Mouse (Mus musculus) CH12.LX (cell line): ENCODE results near the gene Tead2. TPM values are rescaled to one million over a fixed set of nuclear protein-coding genes. Genes with fewer than 3 reads are reported as not detected.

Experiments
- DNase-seq: peaks from one replicate; pipeline ENCODE4 v3.0.0-alpha.2; 2013; ENCODE audit errors: extremely low read depth
- H3K27ac ChIP-seq: 2 replicates; pipeline ENCODE4 v1.5.1; 2012; ENCODE audit warnings: low read depth, mild to moderate bottlenecking, control low read depth, moderate library complexity; ENCODE audit not compliant: insufficient read depth
- H3K27me3 ChIP-seq: replicated peaks from 2 replicates; pipeline ENCODE3; 2012; ENCODE audit warnings: inconsistent platforms
- H3K36me3 ChIP-seq, 2 experiments: replicated peaks in 1 of 2; 2 replicates each; pipeline versions ENCODE3 to v1.6.1; 2012; ENCODE audit warnings: inconsistent platforms in 1 of 2, low read length in 1 of 2, mild to moderate bottlenecking in 1 of 2, mixed read lengths in 1 of 2, moderate library complexity in 1 of 2; ENCODE audit not compliant: control insufficient read depth in 1 of 2, insufficient read depth in 1 of 2
- H3K4me1 ChIP-seq, 2 experiments: 2 replicates each; pipeline ENCODE4 v1.6.1; 2012; ENCODE audit warnings: inconsistent platforms in 1 of 2, moderate library complexity in 1 of 2; ENCODE audit not compliant: insufficient read depth in 2 of 2, control insufficient read depth in 1 of 2
- H3K4me2 ChIP-seq: 2 replicates; pipeline ENCODE4 v1.6.1; 2012; ENCODE audit warnings: low read depth, mild to moderate bottlenecking, control low read depth; ENCODE audit not compliant: poor library complexity, insufficient read depth, severe bottlenecking
- H3K4me3 ChIP-seq, 3 experiments: fragments of 150-350 bp in 1 of 3; sonication (generic) in 1 of 3; replicated peaks in 1 of 3; 2 replicates each; pipeline versions ENCODE3 to v1.5.1; 2011 to 2012; ENCODE audit warnings: low read depth in 2 of 3, low read length in 2 of 3, mild to moderate bottlenecking in 2 of 3, moderate library complexity in 2 of 3, control low read depth in 1 of 3, improper control_type of control experiment in 1 of 3, inconsistent platforms in 1 of 3, mixed read lengths in 1 of 3; ENCODE audit not compliant: poor library complexity in 1 of 3
- H3K79me2 ChIP-seq: replicated peaks from 2 replicates; pipeline ENCODE4 v1.6.1; 2012; ENCODE audit warnings: mild to moderate bottlenecking, moderate library complexity; ENCODE audit not compliant: control insufficient read depth, poor library complexity, insufficient read depth, severe bottlenecking; ENCODE audit errors: extremely low read depth
- H3K9ac ChIP-seq: 2 replicates; pipeline ENCODE4 v1.6.1; 2012; ENCODE audit warnings: low read depth, mild to moderate bottlenecking, control low read depth, moderate library complexity; ENCODE audit not compliant: insufficient read depth
- H3K9me3 ChIP-seq: replicated peaks from 2 replicates; pipeline ENCODE3; 2012; ENCODE audit warnings: low read length, inconsistent platforms, mixed read lengths
- BHLHE40 ChIP-seq: IDR thresholded peaks from 2 replicates; pipeline ENCODE4 v1.6.1; 2011; ENCODE audit warnings: mild to moderate bottlenecking, low read depth, low read length, improper control_type of control experiment
- CHD1 ChIP-seq: IDR thresholded peaks from 2 replicates; pipeline ENCODE4 v1.6.1; 2012; ENCODE audit warnings: low read depth, low read length, improper control_type of control experiment, inconsistent platforms
- CHD2 ChIP-seq: IDR thresholded peaks from 2 replicates; pipeline ENCODE4 v1.6.1; 2011; ENCODE audit warnings: low read length, improper control_type of control experiment
- CTCF ChIP-seq, 2 experiments: IDR thresholded peaks in 1 of 2; conservative IDR thresholded peaks in 1 of 2; 2 replicates each; pipeline ENCODE4 v1.5.1; 2011 to 2012; ENCODE audit warnings: low read depth in 2 of 2, low read length in 2 of 2, improper control_type of control experiment in 1 of 2, inconsistent platforms in 1 of 2, mild to moderate bottlenecking in 1 of 2, moderate library complexity in 1 of 2
- E2F4 ChIP-seq: IDR thresholded peaks from 2 replicates; pipeline ENCODE4 v1.6.1; 2011; ENCODE audit warnings: low read depth, low read length, improper control_type of control experiment; ENCODE audit not compliant: insufficient replicate concordance
- ELF1 ChIP-seq: IDR thresholded peaks from 2 replicates; pipeline ENCODE4 v1.6.1; 2014; ENCODE audit warnings: low read depth, mild to moderate bottlenecking, inconsistent platforms, low read length, improper control_type of control experiment
- EP300 ChIP-seq: IDR thresholded peaks from 2 replicates; pipeline ENCODE4 v1.6.1; 2011; ENCODE audit warnings: low read length, improper control_type of control experiment
- ETS1 ChIP-seq: conservative IDR thresholded peaks from 2 replicates; pipeline ENCODE4 v1.6.1; 2012; ENCODE audit warnings: low read depth, mild to moderate bottlenecking, inconsistent platforms, low read length, improper control_type of control experiment, moderate library complexity
- HCFC1 ChIP-seq: IDR thresholded peaks from 2 replicates; pipeline ENCODE4 v1.6.1; 2012; ENCODE audit warnings: low read depth, mild to moderate bottlenecking, inconsistent platforms, low read length, improper control_type of control experiment
- IRF4 ChIP-seq: IDR thresholded peaks from 2 replicates; pipeline ENCODE4 v1.6.1; 2014; ENCODE audit warnings: low read depth, mild to moderate bottlenecking, inconsistent platforms, low read length, improper control_type of control experiment
- JUN ChIP-seq: IDR thresholded peaks from 2 replicates; pipeline ENCODE4 v1.6.1; 2011; ENCODE audit warnings: low read depth, mild to moderate bottlenecking, low read length, improper control_type of control experiment, moderate library complexity; ENCODE audit not compliant: insufficient read depth
- JUND ChIP-seq: conservative IDR thresholded peaks from 2 replicates; pipeline ENCODE4 v1.6.1; 2011; ENCODE audit warnings: low read depth, low read length, improper control_type of control experiment
- KAT2A ChIP-seq: IDR thresholded peaks from 2 replicates; pipeline ENCODE4 v1.6.1; 2012; ENCODE audit warnings: low read length, improper control_type of control experiment, inconsistent platforms; ENCODE audit not compliant: insufficient replicate concordance
- MAFK ChIP-seq: IDR thresholded peaks from 2 replicates; pipeline ENCODE4 v1.6.1; 2011; ENCODE audit warnings: low read length, improper control_type of control experiment; ENCODE audit not compliant: insufficient replicate concordance
- MAX ChIP-seq: IDR thresholded peaks from 2 replicates; pipeline ENCODE4 v1.6.1; 2011; ENCODE audit warnings: low read length, improper control_type of control experiment
- MAZ ChIP-seq: IDR thresholded peaks from 2 replicates; pipeline ENCODE4 v1.6.1; 2012; ENCODE audit warnings: low read depth, mild to moderate bottlenecking, inconsistent platforms, low read length, improper control_type of control experiment, moderate library complexity
- MEF2A ChIP-seq: IDR thresholded peaks from 2 replicates; pipeline ENCODE4 v1.6.1; 2014; ENCODE audit warnings: low read depth, mild to moderate bottlenecking, inconsistent platforms, low read length, improper control_type of control experiment, borderline replicate concordance
- NELFE ChIP-seq: IDR thresholded peaks from 2 replicates; pipeline ENCODE4 v1.6.1; 2011; ENCODE audit warnings: low read depth, low read length, improper control_type of control experiment
- NRF1 ChIP-seq: IDR thresholded peaks from 2 replicates; pipeline ENCODE4 v1.6.1; 2014; ENCODE audit warnings: low read depth, mild to moderate bottlenecking, inconsistent platforms, low read length, improper control_type of control experiment, moderate library complexity
- PAX5 ChIP-seq: IDR thresholded peaks from 2 replicates; pipeline ENCODE4 v1.6.1; 2012; ENCODE audit warnings: low read length, inconsistent platforms, mixed read lengths
- POLR2AphosphoS2 ChIP-seq: IDR thresholded peaks from 2 replicates; pipeline ENCODE4 v1.6.1; 2011; ENCODE audit warnings: low read depth, low read length, improper control_type of control experiment
- RCOR1 ChIP-seq: conservative IDR thresholded peaks from 2 replicates; pipeline ENCODE4 v1.6.1; 2012; ENCODE audit warnings: low read depth, mild to moderate bottlenecking, inconsistent platforms, low read length, improper control_type of control experiment
- SMC3 ChIP-seq: IDR thresholded peaks from 2 replicates; pipeline ENCODE4 v1.6.1; 2011; ENCODE audit warnings: low read depth, low read length, improper control_type of control experiment
- TBP ChIP-seq: conservative IDR thresholded peaks from 2 replicates; pipeline ENCODE4 v1.6.1; 2011; ENCODE audit warnings: low read depth, low read length, improper control_type of control experiment
- UBTF ChIP-seq: IDR thresholded peaks from 2 replicates; pipeline ENCODE4 v1.6.1; 2012; ENCODE audit warnings: low read depth, mild to moderate bottlenecking, inconsistent platforms, low read length, improper control_type of control experiment, moderate library complexity
- USF1 ChIP-seq: IDR thresholded peaks from 2 replicates; pipeline ENCODE4 v1.6.1; 2014; ENCODE audit warnings: low read depth, mild to moderate bottlenecking, inconsistent platforms, low read length, improper control_type of control experiment
- USF2 ChIP-seq: conservative IDR thresholded peaks from 2 replicates; pipeline ENCODE4 v1.6.1; 2011; ENCODE audit warnings: low read depth, low read length, improper control_type of control experiment
- ZMIZ1 ChIP-seq: IDR thresholded peaks from 2 replicates; pipeline ENCODE4 v1.6.1; 2012; ENCODE audit warnings: low read depth, mild to moderate bottlenecking, inconsistent platforms, low read length, improper control_type of control experiment
- dilution Hi-C: fragments of 300-500 bp; cut with MboI; formaldehyde crosslinking; loops from 2 replicates; pipeline ENCODE4 v1.14.3; 2020; ENCODE audit warnings: low sequenced_read_pairs; ENCODE audit not compliant: extremely low pct_unique_long_range_greater_than_20kb, extremely low pct_ligation_motif_present
- in situ Hi-C: fragments of 300-500 bp; cut with MboI; formaldehyde crosslinking; loops from 3 replicates; pipeline ENCODE4 v1.14.3; 2019; ENCODE audit warnings: low sequenced_read_pairs, low pct_ligation_motif_present, low pct_unique_long_range_greater_than_20kb, mixed read lengths
- polyA plus RNA-seq: library from polyadenylated mRNA; unstranded; fragments of >175 nt; gene quantifications from 2 replicates; pipeline ENCODE4 v1.2.1, GENCODE M21; 2012; ENCODE audit warnings: low read depth; ENCODE audit not compliant: insufficient read length
- total RNA-seq, 2 experiments: library from RNA; depleted of rRNA; stranded (reverse); fragments of 300-350 nt in 1 of 2; fragments of >200 nt in 1 of 2; gene quantifications; 2 replicates each; pipeline ENCODE4 v1.2.3; 2012 to 2014

Tead2 gene
- total and polyA plus RNA-seq, 3 experiments = 0.31 to 2.5 (median 0.38) TPM

DNA sequence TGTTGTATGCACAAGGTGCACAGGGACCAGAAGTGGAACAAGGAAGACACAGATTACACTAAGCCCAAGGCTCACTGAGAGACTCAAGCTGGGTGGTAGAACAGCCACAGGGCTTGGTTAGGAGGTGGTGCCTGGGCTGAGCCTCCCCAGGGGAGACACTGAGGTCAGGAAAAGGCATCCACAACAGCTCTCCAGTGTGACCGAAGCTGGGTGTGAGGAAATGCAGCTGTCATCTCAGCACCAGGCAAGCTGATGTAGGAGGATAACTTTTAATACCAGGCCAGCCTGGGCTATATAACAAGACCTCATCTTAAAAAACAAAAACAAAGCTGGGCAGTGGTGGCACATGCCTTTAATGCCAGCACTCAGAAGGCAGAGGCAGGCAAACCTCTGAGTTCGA, 24.4 kb upstream of the Tead2 start:
- no peak for DNase-seq
- Histone ChIP-seq H3K4me2 (no peak overlapping the region), H3K4me1 (peaks cover 0 to 20% of the 10 kb centered on the region in 2 experiments; a peak in 3 of 4 replicates), H3K4me3 (no peak overlapping the region), H3K9ac (no peak overlapping the region), H3K27ac (no peak overlapping the region), H3K36me3 (no peaks in the 10 kb centered on the region), H3K9me3 (no peaks in the 10 kb centered on the region), H3K79me2 (no peaks in the 10 kb centered on the region), H3K27me3 (peaks cover 88% of the 10 kb centered on the region)
- dilution Hi-C loops = no loop called here
- TF ChIP-seq IRF4 = no peak
- TF ChIP-seq KAT2A = no peak
- no peak for TF ChIP-seq ETS1
- TF ChIP-seq ELF1 = no peak
- no peak for TF ChIP-seq POLR2AphosphoS2
- no peak for TF ChIP-seq USF1
- TF ChIP-seq MAX = no peak
- no peak for TF ChIP-seq HCFC1
- no peak for TF ChIP-seq JUN
- TF ChIP-seq PAX5 = no peak
- no peak for TF ChIP-seq SMC3
- no peak for TF ChIP-seq NELFE
- no peak for TF ChIP-seq TBP
- no peak for TF ChIP-seq BHLHE40
- TF ChIP-seq NRF1 = no peak
- no peak for TF ChIP-seq CHD2
- no peak for TF ChIP-seq CHD1
- no peak for TF ChIP-seq MEF2A
- no peak for TF ChIP-seq RCOR1
- in situ Hi-C loops = no loop called here

DNA sequence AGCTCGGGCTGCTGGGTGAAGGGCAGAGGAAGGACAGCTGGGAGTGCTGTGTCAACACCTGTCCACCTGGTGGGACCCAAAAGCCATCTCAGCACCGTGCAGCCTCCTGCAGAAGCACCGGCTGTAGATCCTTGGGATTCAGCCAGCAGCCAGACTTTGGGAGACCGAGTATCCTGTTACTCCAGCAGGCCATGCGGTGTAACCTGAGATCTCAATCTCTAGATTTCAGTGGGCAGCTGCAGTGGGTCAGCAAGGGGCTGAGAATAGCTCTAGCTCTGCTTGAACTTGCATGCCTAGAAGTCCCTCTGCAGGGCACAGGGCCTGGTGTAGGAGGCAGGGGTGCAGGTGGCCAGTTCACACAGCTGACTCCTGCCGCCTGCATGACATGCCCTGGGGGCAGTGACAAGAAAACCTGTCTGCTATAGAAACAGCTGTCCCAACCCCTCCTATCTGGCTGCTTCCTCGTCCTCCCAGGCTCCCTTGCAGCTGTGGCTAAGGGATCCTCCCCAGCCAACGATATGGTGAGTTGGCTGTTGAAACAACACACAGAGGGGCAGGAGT, 23.7 kb upstream of the Tead2 start:
- H3K79me2 ChIP-seq = no peaks in the 10 kb centered on the region
- no peak overlapping the region for H3K27ac ChIP-seq
- peaks cover 87% of the 10 kb centered on the region for H3K27me3 ChIP-seq
- no peak for DNase-seq
- TF ChIP-seq MAFK (no peak), JUND (no peak), USF2 (no peak), POLR2AphosphoS2 (no peak), MAZ (no peak), E2F4 (no peak), CTCF (conservative IDR thresholded peaks at IDR 0.05 in 1 of 2, IDR thresholded peaks at IDR 0.05 in 1 of 2; ENCODE audit: low read depth in 2 of 2, low read length in 2 of 2) (no peak), ZMIZ1 (no peak), EP300 (no peak), NRF1 (no peak), UBTF (no peak)
- TF ChIP-seq, all 38 proteins: peak for 0
- dilution Hi-C loops (no loop called here), in situ Hi-C loops (no loop called here)
- H3K36me3 ChIP-seq = no peaks in the 10 kb centered on the region
- no peak overlapping the region for H3K4me3 ChIP-seq
- H3K9ac ChIP-seq = no peak overlapping the region
- H3K4me1 ChIP-seq = peaks cover 0 to 20% of the 10 kb centered on the region in 2 experiments; a peak in 3 of 4 replicates
- H3K9me3 ChIP-seq = no peaks in the 10 kb centered on the region
- H3K4me2 ChIP-seq = no peak overlapping the region
